Mouse (Mus musculus) liver, embryonic 14 days (tissue): ENCODE measurements around the gene Zdhhc17. TPM values are rescaled to one million over a fixed set of nuclear protein-coding genes. Genes with fewer than 3 reads are reported as not detected.

ENCODE experiments used
- polyA plus RNA-seq: library from polyadenylated mRNA; depleted of rRNA; stranded (reverse); fragments of >200 nt; gene quantifications from 2 replicates; pipeline ENCODE4 v1.2.3, GENCODE M21; 2012; rRNA removed

Gene Zdhhc17
- 6.2 and 6.3 TPM in 2 replicates for polyA plus RNA-seq

DNA sequence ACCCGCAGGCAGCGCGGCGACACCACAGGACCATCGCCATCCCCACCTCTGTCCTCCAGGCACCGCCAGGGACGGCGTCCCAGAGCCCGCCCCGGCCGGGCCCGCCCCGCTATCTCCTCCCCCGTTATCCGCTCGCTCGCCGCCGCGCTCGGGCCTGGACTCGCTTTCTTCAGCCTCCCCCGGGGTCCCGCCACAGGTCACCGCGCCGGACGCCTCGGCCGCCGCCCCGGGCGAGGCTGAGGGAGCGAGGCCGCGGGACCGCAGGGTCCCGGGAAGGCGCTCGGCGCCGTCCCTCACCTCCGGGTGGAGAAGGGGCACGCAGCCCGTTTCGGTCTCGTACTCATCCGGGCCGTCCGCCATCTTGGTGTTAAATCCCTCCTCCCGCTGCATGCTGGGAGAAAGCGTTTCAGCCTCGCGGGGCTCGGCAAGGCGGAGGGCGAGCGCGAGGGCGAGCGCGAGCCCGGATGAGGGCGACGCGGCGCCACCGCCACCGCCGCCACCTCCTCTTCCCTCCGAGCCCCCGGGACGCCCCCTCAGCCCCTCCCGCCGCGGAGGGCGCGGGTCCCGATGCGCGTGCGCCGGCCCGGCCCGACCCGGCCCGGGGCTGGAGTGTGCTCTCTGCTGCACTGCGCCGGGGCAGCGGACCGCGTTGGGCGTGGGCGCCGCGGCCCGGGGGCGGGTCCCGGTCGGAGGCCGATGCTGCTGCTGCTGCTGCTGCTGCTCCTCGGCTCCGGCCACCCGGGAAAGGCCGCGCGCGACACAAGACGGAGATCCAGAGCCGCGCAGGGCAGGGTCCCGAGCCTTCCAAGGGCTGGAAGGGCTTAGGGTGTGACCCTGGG is at the start of gene Zdhhc17:
Zdhhc17 (minus strand) TSS at position 500 of the 839 bp plus-strand sequence.

DNA sequence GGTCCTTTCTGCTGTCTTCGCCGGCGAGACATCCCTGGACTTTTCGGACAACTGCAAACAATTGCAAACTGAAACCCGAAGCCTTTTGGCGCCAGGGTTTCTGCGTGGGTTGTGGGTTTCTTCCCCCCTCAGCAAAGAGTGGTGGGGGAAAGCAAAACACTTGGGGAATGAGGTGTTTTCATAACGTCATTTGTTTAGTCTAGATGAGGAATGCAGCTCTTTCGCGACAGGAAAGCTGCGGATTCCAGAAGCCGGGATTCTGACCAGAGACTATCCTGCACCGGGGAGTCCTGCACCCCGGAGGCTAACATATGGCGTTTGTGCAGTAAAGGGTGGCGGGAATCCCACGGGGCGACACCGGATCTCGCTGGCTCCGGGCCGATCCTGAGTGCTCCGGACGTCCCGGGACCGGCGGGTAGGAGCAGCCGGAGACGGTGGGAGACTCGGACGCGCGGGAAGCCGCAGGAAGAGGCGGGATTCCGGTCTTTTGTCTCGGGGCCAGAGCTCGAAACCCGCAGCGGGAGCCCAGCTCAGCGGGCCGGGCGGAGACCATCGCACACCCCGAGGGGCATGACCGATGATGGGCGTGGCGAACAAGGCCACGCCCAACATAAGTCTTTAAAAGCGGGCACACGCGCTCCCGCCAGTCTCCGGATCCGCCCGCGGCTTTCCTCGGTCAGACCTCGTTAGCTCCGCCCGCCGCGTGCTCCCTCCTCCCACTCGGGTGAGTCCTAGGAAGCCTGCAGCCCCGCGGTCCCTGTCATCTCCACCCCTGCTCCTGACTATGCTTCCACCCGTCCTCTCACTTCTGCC is 90.2 kb downstream of the Zdhhc17 start, which contains the start of gene Csrp2:
Csrp2 (plus strand) TSS at position 259 of the 813 bp plus-strand sequence.

Other genes with a start within 250 kb of the Zdhhc17 start
- 15.4 and 18.7 TPM in 2 replicates for gene Csrp2, start 90.4 kb downstream of the Zdhhc17 start, polyA plus RNA-seq
- 6.0 and 7.7 TPM in 2 replicates for gene Osbpl8, start 154.6 kb upstream of the Zdhhc17 start, polyA plus RNA-seq